Mouse (Mus musculus) bone marrow, adult 2 months (tissue): ENCODE measurements around the gene Gp5.

Experiments used
- CTCF ChIP-seq: fragments of 200-500 bp; IDR thresholded peaks from 2 replicates; pipeline ENCODE4 v1.5.1; 2011; ENCODE audit warnings: low read length, control low read depth; ENCODE audit not compliant: control insufficient read depth, insufficient read depth
- POLR2A ChIP-seq: fragments of 200-500 bp; IDR thresholded peaks from 2 replicates; pipeline ENCODE4 v1.6.1; 2011; ENCODE audit warnings: low read depth, mild to moderate bottlenecking, control low read depth, low read length, borderline replicate concordance; ENCODE audit not compliant: control insufficient read depth

- no peak for TF ChIP-seq CTCF
- no peak for TF ChIP-seq POLR2A
Measured at GRCm38 (mm10) chr16:30271223-30271761, 39.3 kb downstream of the Gp5 start.
